Mouse (Mus musculus): ENCODE measurements around the gene Liph.

DNA sequence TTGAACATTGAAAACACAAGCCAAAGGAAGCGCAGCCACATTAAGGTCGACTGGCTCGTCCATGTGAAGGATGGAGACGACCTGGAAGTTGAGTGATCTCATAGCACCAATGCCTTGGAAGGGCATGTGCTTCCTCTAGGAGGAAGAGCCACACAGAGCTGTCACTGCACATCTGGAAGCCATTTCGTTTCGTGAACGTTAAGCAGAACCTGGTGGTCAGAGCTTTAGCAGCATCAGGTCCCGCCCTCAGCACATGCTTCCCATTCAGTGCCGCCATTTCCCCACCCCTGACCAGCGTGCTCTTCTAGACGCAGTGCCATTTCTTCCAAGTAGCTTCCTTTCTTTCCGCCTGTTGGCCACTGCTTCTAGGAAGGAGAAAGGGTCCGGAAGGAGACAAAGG, 67.0 kb downstream of the Liph start:
- no peak for TF ChIP-seq CTCF (conservative IDR thresholded peaks at IDR 0.05; ENCODE audit: low read length)
- no peak for TF ChIP-seq NANOG (IDR thresholded peaks at IDR 0.05; ENCODE audit: borderline replicate concordance, low read length)

All from E14TG2a.4 (cell line).